Mouse (Mus musculus): Measurements from ENCODE around the gene Rabgef1. TPM values are rescaled to one million over a fixed set of nuclear protein-coding genes. Genes with fewer than 3 reads are reported as not detected.

The Rabgef1 gene
- total RNA-seq, 2 experiments from 2014 or later = 46.7 to 60.5 TPM

GRCm38 (mm10) chr5:130204560-130204959 lies 33.0 kb downstream of the Rabgef1 start:
- 0 out of 2 replicates have a peak, but pooled peaks have one; percentile 39 for ATAC-seq (replicated peaks; ENCODE audit: low FRiP score, low TSS enrichment, poor library complexity, severe bottlenecking)

GRCm38 (mm10) chr5:130205441-130206023 lies 33.9 kb downstream of the Rabgef1 start:
- no peak for ATAC-seq (replicated peaks; ENCODE audit: low FRiP score, low TSS enrichment, poor library complexity, severe bottlenecking)

- ATAC-seq (replicated peaks; ENCODE audit: low FRiP score, low TSS enrichment, poor library complexity, severe bottlenecking) = no peak
These were observed 35.7 kb downstream of the Rabgef1 start for GRCm38 (mm10) chr5:130207299-130207698.

- ATAC-seq (replicated peaks; ENCODE audit: low FRiP score, low TSS enrichment, poor library complexity, severe bottlenecking) = no peak
These were observed 41.4 kb downstream of the Rabgef1 start for GRCm38 (mm10) chr5:130212956-130213355.

- ATAC-seq (replicated peaks; ENCODE audit: low FRiP score, low TSS enrichment, poor library complexity, severe bottlenecking) = no peak
These were observed 45.2 kb downstream of the Rabgef1 start, which contains the start of gene Tmem248 for GRCm38 (mm10) chr5:130216781-130217180. TSS of gene Tmem248 (plus strand) at chr5:130217081.

- ATAC-seq (replicated peaks; ENCODE audit: low FRiP score, low TSS enrichment, poor library complexity, severe bottlenecking) = no peak
These were observed 45.8 kb downstream of the Rabgef1 start for GRCm38 (mm10) chr5:130217406-130217805.

- ATAC-seq (replicated peaks; ENCODE audit: low FRiP score, low TSS enrichment, poor library complexity, severe bottlenecking) = no peak
These were observed 46.7 kb downstream of the Rabgef1 start for GRCm38 (mm10) chr5:130218336-130218735.

DNA sequence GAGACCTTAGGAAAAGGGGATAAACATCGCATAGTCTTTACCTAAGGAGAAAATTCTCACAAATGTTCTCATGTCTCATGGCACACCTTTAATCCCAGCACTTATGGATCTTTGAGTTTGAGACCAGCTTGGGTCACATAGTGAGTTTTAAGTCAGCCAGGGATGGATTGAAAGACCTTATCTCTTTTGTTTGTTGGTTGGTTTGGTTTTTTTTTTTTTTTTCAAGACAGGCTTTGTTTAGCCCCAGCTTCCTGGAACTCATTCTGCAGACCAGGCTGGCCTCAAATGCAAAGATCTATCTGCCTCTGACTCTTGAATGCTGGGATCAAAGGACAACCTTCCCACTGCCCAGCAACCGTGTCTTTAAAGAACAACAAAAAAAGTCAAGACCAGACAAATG lies 49.7 kb downstream of the Rabgef1 start:
- no peak for ATAC-seq (replicated peaks; ENCODE audit: low FRiP score, low TSS enrichment, poor library complexity, severe bottlenecking)

DNA sequence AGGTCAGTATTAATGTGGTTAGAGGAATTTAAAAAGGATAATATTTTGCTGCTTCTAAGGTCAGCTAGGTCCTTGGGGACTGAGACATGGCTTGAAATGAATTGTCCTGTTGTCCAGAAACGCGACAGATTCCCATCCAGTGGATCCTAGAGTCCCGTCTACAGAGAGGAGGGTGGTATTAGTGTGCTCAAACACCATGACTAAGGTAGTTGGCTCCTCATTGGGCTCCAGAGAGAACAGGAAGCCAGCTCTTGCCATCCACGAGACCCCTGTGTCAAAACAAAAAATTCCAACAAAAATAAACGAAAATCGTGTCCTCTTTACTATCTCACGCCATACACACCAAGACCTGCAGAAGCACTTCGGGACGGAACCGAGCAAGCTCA lies 50.2 kb downstream of the Rabgef1 start:
- ATAC-seq (replicated peaks; ENCODE audit: low FRiP score, low TSS enrichment, poor library complexity, severe bottlenecking) = peak; percentile 31

- peak; percentile 64 for ATAC-seq (replicated peaks; ENCODE audit: low FRiP score, low TSS enrichment, poor library complexity, severe bottlenecking)
These were observed 50.8 kb downstream of the Rabgef1 start for GRCm38 (mm10) chr5:130222146-130223004.

DNA sequence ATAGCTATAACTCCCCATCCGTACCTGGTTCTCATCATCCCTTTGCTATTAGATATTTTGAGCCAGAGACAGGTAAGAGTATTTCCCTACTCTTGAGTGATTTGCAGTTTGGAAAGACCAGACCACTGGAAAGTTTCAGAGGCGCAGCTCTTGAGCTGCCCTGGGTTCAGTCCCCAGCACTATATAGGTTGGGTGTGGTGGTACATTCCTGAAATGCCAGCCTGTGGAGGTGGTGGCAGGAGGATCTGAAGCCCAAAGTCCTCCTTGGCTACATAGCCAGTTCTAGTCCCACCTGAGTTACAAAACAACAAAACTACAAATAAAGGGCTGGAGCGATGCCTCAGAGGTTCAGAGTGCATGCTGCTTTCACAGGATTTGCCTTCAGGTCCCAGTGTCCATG lies 55.2 kb downstream of the Rabgef1 start:
- no peak for ATAC-seq (replicated peaks; ENCODE audit: low FRiP score, low TSS enrichment, poor library complexity, severe bottlenecking)

GRCm38 (mm10) chr5:130228120-130228519 lies 56.5 kb downstream of the Rabgef1 start:
- no peak for ATAC-seq (replicated peaks; ENCODE audit: low FRiP score, low TSS enrichment, poor library complexity, severe bottlenecking)

DNA sequence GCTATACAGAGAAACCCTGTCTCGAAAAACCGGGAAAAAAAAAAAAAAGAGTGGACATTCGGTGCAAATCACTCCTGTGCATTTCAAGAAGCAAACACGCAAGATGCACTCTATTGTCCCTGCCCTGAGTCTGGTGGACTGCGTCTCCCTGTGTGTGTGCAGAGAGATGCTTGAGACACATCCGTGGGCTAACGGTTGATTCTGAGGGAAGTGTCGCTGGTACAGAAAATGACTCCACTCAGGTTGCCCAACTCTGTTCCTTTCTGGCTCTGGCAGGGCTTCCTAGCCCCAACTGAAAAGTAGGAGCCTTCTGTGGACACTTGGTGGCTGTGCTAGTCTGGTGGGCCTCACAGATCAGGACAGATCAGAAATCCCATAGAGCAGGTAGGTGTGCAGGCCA lies 64.7 kb downstream of the Rabgef1 start:
- no peak for ATAC-seq (replicated peaks; ENCODE audit: low FRiP score, low TSS enrichment, poor library complexity, severe bottlenecking)

GRCm38 (mm10) chr5:130239236-130239635 lies 67.6 kb downstream of the Rabgef1 start:
- ATAC-seq (replicated peaks; ENCODE audit: low FRiP score, low TSS enrichment, poor library complexity, severe bottlenecking) = no peak

DNA sequence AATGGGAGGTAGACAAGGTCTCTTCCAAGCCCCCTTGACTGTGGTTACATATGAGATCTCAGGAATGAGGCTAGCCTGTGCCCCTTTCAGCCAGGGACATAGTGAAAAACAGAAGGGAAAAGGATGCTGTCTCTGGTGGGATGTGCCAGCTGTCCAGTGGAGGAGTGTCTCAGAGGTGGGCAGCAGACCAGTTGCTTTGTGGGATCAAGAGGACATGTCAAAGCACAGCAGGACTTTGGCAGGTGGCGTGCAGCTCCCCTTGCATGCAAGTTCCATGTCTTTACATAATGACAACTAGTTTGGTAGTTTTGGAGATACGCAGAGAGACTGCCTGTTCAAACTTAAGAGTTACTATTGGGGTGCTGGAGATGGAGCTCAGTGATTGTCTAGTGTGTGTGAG lies 68.3 kb downstream of the Rabgef1 start:
- ATAC-seq (replicated peaks; ENCODE audit: low FRiP score, low TSS enrichment, poor library complexity, severe bottlenecking) = no peak

GRCm38 (mm10) chr5:130241426-130241825 lies 69.8 kb downstream of the Rabgef1 start:
- no peak for ATAC-seq (replicated peaks; ENCODE audit: low FRiP score, low TSS enrichment, poor library complexity, severe bottlenecking)

- ATAC-seq (replicated peaks; ENCODE audit: low FRiP score, low TSS enrichment, poor library complexity, severe bottlenecking) = no peak
These were observed 76.2 kb downstream of the Rabgef1 start for GRCm38 (mm10) chr5:130247823-130248222.

GRCm38 (mm10) chr5:130254164-130255016 lies 82.8 kb downstream of the Rabgef1 start:
- peak; percentile 11; the same call in 1 of the 2 replicates for ATAC-seq (replicated peaks; ENCODE audit: low FRiP score, low TSS enrichment, poor library complexity, severe bottlenecking)

DNA sequence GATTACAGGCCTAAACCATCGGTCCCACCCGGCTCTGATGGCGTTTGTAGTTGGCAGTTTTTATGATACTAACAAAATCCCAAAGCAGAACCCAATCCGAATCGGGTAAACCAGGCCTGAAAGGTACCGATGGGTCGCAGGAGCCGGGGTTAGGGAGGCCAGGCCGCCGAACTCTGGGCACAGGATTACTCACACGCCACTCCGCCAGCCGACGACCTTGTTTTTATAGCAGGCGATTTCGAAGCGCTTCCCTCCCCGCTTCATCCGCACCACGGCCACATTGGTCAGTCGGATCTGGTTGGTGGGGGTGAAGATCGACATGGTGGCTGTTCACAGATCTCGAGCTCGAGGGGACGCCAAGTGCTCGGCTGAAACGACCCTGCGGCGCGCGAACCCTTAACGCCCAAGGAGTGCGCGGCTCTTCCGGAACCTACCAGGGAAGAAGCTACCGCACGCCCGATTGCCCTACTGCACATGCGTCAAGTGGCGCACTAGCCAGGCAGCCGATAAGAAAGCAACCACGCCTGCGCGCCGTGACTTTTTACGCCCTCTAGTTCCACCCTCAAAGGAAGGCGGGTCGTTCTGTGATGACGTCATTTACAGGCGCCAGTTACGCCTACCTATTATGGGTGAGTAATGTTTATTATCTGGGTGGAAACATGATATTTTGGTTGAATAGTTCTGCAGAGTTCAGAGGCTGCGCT lies 83.6 kb downstream of the Rabgef1 start, which contains the start of the genes Sbds and Tyw1:
Sbds (minus strand) TSS at position 514 of the 704 bp plus-strand sequence.
Tyw1 (plus strand) TSS at position 603 of the 704 bp plus-strand sequence.
- peak; percentile 81 for ATAC-seq (replicated peaks; ENCODE audit: low FRiP score, low TSS enrichment, poor library complexity, severe bottlenecking)

Data from megakaryocyte-erythroid progenitor cell, adult 5-6 weeks (primary cell).